Mouse (Mus musculus) frontal cortex, adult 2 months (tissue): ENCODE data around the gene Armc3. TPM values are rescaled to one million over a fixed set of nuclear protein-coding genes. Genes with fewer than 3 reads are reported as not detected.

Experiments used
- DNase-seq, 2 experiments: peaks; one replicate each; pipeline ENCODE4 v3.0.0; 2022; ENCODE audit warnings: low spot score in 1 of 2; ENCODE audit errors: extremely low spot score in 1 of 2
- polyA plus RNA-seq: library from polyadenylated mRNA; depleted of rRNA; stranded (reverse); fragments of >200 nt; gene quantifications from 2 replicates; pipeline ENCODE4 v1.2.3, GENCODE M21; 2012; rRNA removed

Gene Armc3
- polyA plus RNA-seq: 0.21 and 0.24 TPM in 2 replicates

GRCm38 (mm10) chr2:19198452-19199365, at the start of gene Armc3:
Gene Armc3, plus strand, starts transcription at chr2:19199302.
- peak in 1 of 2 experiments; percentile 38 for DNase-seq

- no peak for DNase-seq
Observed at GRCm38 (mm10) chr2:19152687-19153086, 46.4 kb upstream of the Armc3 start.

GRCm38 (mm10) chr2:19156176-19156575, 42.9 kb upstream of the Armc3 start:
- peak in 1 of 2 experiments; percentile 15 for DNase-seq

- DNase-seq: no peak
Observed at GRCm38 (mm10) chr2:19159539-19159938, 39.6 kb upstream of the Armc3 start.

- DNase-seq: peak in 1 of 2 experiments; percentile 6
Observed at GRCm38 (mm10) chr2:19160368-19161114, 38.6 kb upstream of the Armc3 start.

GRCm38 (mm10) chr2:19164234-19164633, 34.9 kb upstream of the Armc3 start:
- no peak for DNase-seq

GRCm38 (mm10) chr2:19176827-19177236, 22.3 kb upstream of the Armc3 start:
- peak in 1 of 2 experiments; percentile 27 for DNase-seq

GRCm38 (mm10) chr2:19199366-19199853, 308 bp downstream of the Armc3 start:
- DNase-seq: peak in 1 of 2 experiments; percentile 2

- no peak for DNase-seq
Observed at GRCm38 (mm10) chr2:19200112-19200511, 1.0 kb downstream of the Armc3 start.

GRCm38 (mm10) chr2:19201682-19202081, 2.6 kb downstream of the Armc3 start:
- DNase-seq: peak in 1 of 2 experiments; percentile 2

- DNase-seq: no peak
Observed at GRCm38 (mm10) chr2:19234305-19234704, 35.2 kb downstream of the Armc3 start.

GRCm38 (mm10) chr2:19235193-19235592, 36.1 kb downstream of the Armc3 start:
- DNase-seq: no peak

- no peak for DNase-seq
Observed at GRCm38 (mm10) chr2:19235614-19236013, 36.5 kb downstream of the Armc3 start.

- no peak for DNase-seq
Observed at GRCm38 (mm10) chr2:19238771-19239170, 39.7 kb downstream of the Armc3 start.

- no peak for DNase-seq
Observed at GRCm38 (mm10) chr2:19249611-19250010, 50.5 kb downstream of the Armc3 start.

- no peak for DNase-seq
Observed at GRCm38 (mm10) chr2:19255037-19255436, 55.9 kb downstream of the Armc3 start.

GRCm38 (mm10) chr2:19257255-19257654, 58.2 kb downstream of the Armc3 start:
- no peak for DNase-seq

- DNase-seq: no peak
Observed at GRCm38 (mm10) chr2:19260399-19260798, 61.3 kb downstream of the Armc3 start.

GRCm38 (mm10) chr2:19263375-19263774, 64.3 kb downstream of the Armc3 start:
- DNase-seq: no peak

GRCm38 (mm10) chr2:19265834-19266233, 66.7 kb downstream of the Armc3 start:
- no peak for DNase-seq

- DNase-seq: no peak
Observed at GRCm38 (mm10) chr2:19267396-19267795, 68.3 kb downstream of the Armc3 start.
